Mouse (Mus musculus): ENCODE measurements around the gene Hnrnpab. TPM values are rescaled to one million over a fixed set of nuclear protein-coding genes. Genes with fewer than 3 reads are reported as not detected.
A peak's percentile ranks its signal among the peaks of the same experiment; 100 is the strongest.

Gene Hnrnpab
- total RNA-seq, 1 experiment: 505 TPM

GRCm38 (mm10) chr11:51607096-51607738, 570 bp upstream of the Hnrnpab start:
- in situ Hi-C loops (cut with MboI; ENCODE audit: low sequenced_read_pairs in 2 of 2, unreplicated experiment in 2 of 2): no loop called here
- peak overlapping the region; percentile 63 to 70 for H3K4me3 ChIP-seq (ENCODE audit: insufficient read depth in 1 of 2, low read depth in 1 of 2, low read length in 2 of 2, poor library complexity in 1 of 2, severe bottlenecking in 1 of 2)
- TF ChIP-seq ZNF384 (IDR thresholded peaks at IDR 0.05; ENCODE audit: low read depth, low read length): no peak
- no peak for TF ChIP-seq CHD2 (IDR thresholded peaks at IDR 0.05; ENCODE audit: low read depth, low read length)
- TF ChIP-seq ZC3H11A (IDR thresholded peaks at IDR 0.05; ENCODE audit: borderline replicate concordance, low read depth, low read length): no peak
- no peak for TF ChIP-seq MAFK (IDR thresholded peaks at IDR 0.05; ENCODE audit: insufficient read depth, low read depth, low read length)
- TF ChIP-seq HCFC1 (IDR thresholded peaks at IDR 0.05; ENCODE audit: borderline replicate concordance, insufficient read depth, low read length): no peak
- H3K27ac ChIP-seq (ENCODE audit: insufficient read depth, low read depth, low read length, poor library complexity, severe bottlenecking): peak overlapping the region; percentile 59
- peaks cover 1 to 7% of the 10 kb centered on the region in 2 experiments; a peak in 1 of 4 replicates for H3K4me1 ChIP-seq (ENCODE audit: control insufficient read depth in 2 of 2, insufficient read depth in 2 of 2, low read length in 2 of 2, poor library complexity in 1 of 2)
- no peak for DNase-seq (ENCODE audit: low read depth, low spot score)
- H3K9me3 ChIP-seq (ENCODE audit: control insufficient read depth, insufficient read depth, low read depth, low read length): no peaks in the 10 kb centered on the region
- H3K36me3 ChIP-seq (ENCODE audit: control insufficient read depth, insufficient read depth, low read length, poor library complexity, severe bottlenecking): peaks cover 37% of the 10 kb centered on the region
- H3K9ac ChIP-seq (ENCODE audit: insufficient read depth, low read depth, low read length, poor library complexity, severe bottlenecking): peak overlapping the region; percentile 73

- peaks cover 50% of the 10 kb centered on the region for H3K36me3 ChIP-seq (ENCODE audit: control insufficient read depth, insufficient read depth, low read length, poor library complexity, severe bottlenecking)
- H3K9me3 ChIP-seq (ENCODE audit: control insufficient read depth, insufficient read depth, low read depth, low read length): no peaks in the 10 kb centered on the region
- peak; percentile 69 for DNase-seq (ENCODE audit: low read depth, low spot score)
- H3K27ac ChIP-seq (ENCODE audit: insufficient read depth, low read depth, low read length, poor library complexity, severe bottlenecking): peak overlapping the region; percentile 89
- peak overlapping the region; percentile 98 for H3K9ac ChIP-seq (ENCODE audit: insufficient read depth, low read depth, low read length, poor library complexity, severe bottlenecking)
- TF ChIP-seq HCFC1 (IDR thresholded peaks at IDR 0.05; ENCODE audit: borderline replicate concordance, insufficient read depth, low read length) (peak; percentile 54), MAFK (IDR thresholded peaks at IDR 0.05; ENCODE audit: insufficient read depth, low read depth, low read length) (no peak)
- peaks cover 4 to 7% of the 10 kb centered on the region in 2 experiments; a peak in 2 of 4 replicates for H3K4me1 ChIP-seq (ENCODE audit: control insufficient read depth in 2 of 2, insufficient read depth in 2 of 2, low read length in 2 of 2, poor library complexity in 1 of 2)
- peak overlapping the region; percentile 70 to 94 for H3K4me3 ChIP-seq (ENCODE audit: insufficient read depth in 1 of 2, low read depth in 1 of 2, low read length in 2 of 2, poor library complexity in 1 of 2, severe bottlenecking in 1 of 2)
- in situ Hi-C loops (cut with MboI; ENCODE audit: low sequenced_read_pairs in 2 of 2, unreplicated experiment in 2 of 2): no loop called here
Measured at GRCm38 (mm10) chr11:51605602-51606446, 823 bp downstream of the Hnrnpab start.

GRCm38 (mm10) chr11:51602253-51602652, 4.4 kb downstream of the Hnrnpab start:
- H3K4me3 ChIP-seq (ENCODE audit: insufficient read depth in 1 of 2, low read depth in 1 of 2, low read length in 2 of 2, poor library complexity in 1 of 2, severe bottlenecking in 1 of 2): peak overlapping the region in 1 of 2 experiments; percentile 7; a peak in 1 of 4 replicates
- no peaks in the 10 kb centered on the region for H3K9me3 ChIP-seq (ENCODE audit: control insufficient read depth, insufficient read depth, low read depth, low read length)
- H3K4me1 ChIP-seq (ENCODE audit: control insufficient read depth in 2 of 2, insufficient read depth in 2 of 2, low read length in 2 of 2, poor library complexity in 1 of 2): peaks cover 2 to 4% of the 10 kb centered on the region in 2 experiments; a peak in 1 of 4 replicates
- TF ChIP-seq HCFC1 (IDR thresholded peaks at IDR 0.05; ENCODE audit: borderline replicate concordance, insufficient read depth, low read length) (no peak), ZC3H11A (IDR thresholded peaks at IDR 0.05; ENCODE audit: borderline replicate concordance, low read depth, low read length) (no peak), ZNF384 (IDR thresholded peaks at IDR 0.05; ENCODE audit: low read depth, low read length) (no peak), MAFK (IDR thresholded peaks at IDR 0.05; ENCODE audit: insufficient read depth, low read depth, low read length) (no peak), CHD2 (IDR thresholded peaks at IDR 0.05; ENCODE audit: low read depth, low read length) (no peak)
- H3K36me3 ChIP-seq (ENCODE audit: control insufficient read depth, insufficient read depth, low read length, poor library complexity, severe bottlenecking): peaks cover 83% of the 10 kb centered on the region
- H3K9ac ChIP-seq (ENCODE audit: insufficient read depth, low read depth, low read length, poor library complexity, severe bottlenecking): no peak overlapping the region
- in situ Hi-C loops (cut with MboI; ENCODE audit: low sequenced_read_pairs in 2 of 2, unreplicated experiment in 2 of 2): no loop called here
- DNase-seq (ENCODE audit: low read depth, low spot score): no peak
- 0 out of 2 replicates have a peak overlapping the region, but pooled peaks have one; percentile 32 for H3K27ac ChIP-seq (ENCODE audit: insufficient read depth, low read depth, low read length, poor library complexity, severe bottlenecking)

- Histone ChIP-seq H3K9ac (ENCODE audit: insufficient read depth, low read depth, low read length, poor library complexity, severe bottlenecking) (no peak overlapping the region), H3K4me1 (ENCODE audit: control insufficient read depth in 2 of 2, insufficient read depth in 2 of 2, low read length in 2 of 2, poor library complexity in 1 of 2) (peaks cover 0 to 3% of the 10 kb centered on the region in 2 experiments; a peak in 2 of 4 replicates), H3K9me3 (ENCODE audit: control insufficient read depth, insufficient read depth, low read depth, low read length) (no peaks in the 10 kb centered on the region), H3K27ac (ENCODE audit: insufficient read depth, low read depth, low read length, poor library complexity, severe bottlenecking) (no peak overlapping the region), H3K4me3 (ENCODE audit: insufficient read depth in 1 of 2, low read depth in 1 of 2, low read length in 2 of 2, poor library complexity in 1 of 2, severe bottlenecking in 1 of 2) (no peak overlapping the region), H3K36me3 (ENCODE audit: control insufficient read depth, insufficient read depth, low read length, poor library complexity, severe bottlenecking) (peaks cover 70% of the 10 kb centered on the region)
- no peak for DNase-seq (ENCODE audit: low read depth, low spot score)
- in situ Hi-C loops (cut with MboI; ENCODE audit: low sequenced_read_pairs in 2 of 2, unreplicated experiment in 2 of 2): no loop called here
- TF ChIP-seq MAFK (IDR thresholded peaks at IDR 0.05; ENCODE audit: insufficient read depth, low read depth, low read length): no peak
- TF ChIP-seq ZC3H11A (IDR thresholded peaks at IDR 0.05; ENCODE audit: borderline replicate concordance, low read depth, low read length): no peak
- TF ChIP-seq ZNF384 (IDR thresholded peaks at IDR 0.05; ENCODE audit: low read depth, low read length): no peak
- TF ChIP-seq CHD2 (IDR thresholded peaks at IDR 0.05; ENCODE audit: low read depth, low read length): no peak; the same call in 1 of the 2 replicates
- TF ChIP-seq HCFC1 (IDR thresholded peaks at IDR 0.05; ENCODE audit: borderline replicate concordance, insufficient read depth, low read length): no peak
Measured at GRCm38 (mm10) chr11:51597553-51597952, 9.1 kb downstream of the Hnrnpab start.

Measured in ES-E14 (cell line).